Mouse (Mus musculus) gastrocnemius, adult 18-20 months (tissue): ENCODE data around the gene Pax1. TPM values are rescaled to one million over a fixed set of nuclear protein-coding genes. Genes with fewer than 3 reads are reported as not detected.

Source experiments
- DNase-seq: peaks from one replicate; pipeline ENCODE4 v3.0.0; 2021; ENCODE audit warnings: low spot score
- long read RNA-seq, 2 experiments: library from polyadenylated mRNA; stranded (forward); transcript quantifications; one replicate each; pipeline ENCODE4 v2.0.0; 2021
- total RNA-seq, 2 experiments: library from RNA; stranded (reverse); gene quantifications; 2 replicates each; pipeline ENCODE4 v1.2.3; 2021

The Pax1 gene
- not detected for total RNA-seq
- long read RNA-seq, experiment 1 = 0 reads
- long read RNA-seq, experiment 2 = 0 reads

- no peak for DNase-seq
Observed at GRCm38 (mm10) chr2:147361581-147361980, at the start of gene Pax1. Gene Pax1 (plus strand): TSS chr2:147361925.

GRCm38 (mm10) chr2:147321036-147321435, 40.7 kb upstream of the Pax1 start:
- DNase-seq = no peak

GRCm38 (mm10) chr2:147325178-147325577, 36.5 kb upstream of the Pax1 start:
- DNase-seq = no peak

- DNase-seq = no peak
Observed at GRCm38 (mm10) chr2:147332731-147333130, 29.0 kb upstream of the Pax1 start.

GRCm38 (mm10) chr2:147338729-147339128, 23.0 kb upstream of the Pax1 start:
- no peak for DNase-seq

- DNase-seq = no peak
Observed at GRCm38 (mm10) chr2:147339796-147340195, 21.9 kb upstream of the Pax1 start.

- no peak for DNase-seq
Observed at GRCm38 (mm10) chr2:147342198-147342597, 19.5 kb upstream of the Pax1 start.

- no peak for DNase-seq
Observed at GRCm38 (mm10) chr2:147359716-147360115, 2.0 kb upstream of the Pax1 start.

- no peak for DNase-seq
Observed at GRCm38 (mm10) chr2:147360401-147360800, 1.3 kb upstream of the Pax1 start.

GRCm38 (mm10) chr2:147360856-147361255, 869 bp upstream of the Pax1 start:
- no peak for DNase-seq

GRCm38 (mm10) chr2:147362316-147362715, 591 bp downstream of the Pax1 start:
- no peak for DNase-seq

GRCm38 (mm10) chr2:147363401-147364130, 1.8 kb downstream of the Pax1 start:
- DNase-seq = no peak

GRCm38 (mm10) chr2:147364198-147364597, 2.5 kb downstream of the Pax1 start:
- DNase-seq = no peak

- DNase-seq = no peak
Observed at GRCm38 (mm10) chr2:147364982-147365907, 3.5 kb downstream of the Pax1 start.

GRCm38 (mm10) chr2:147365908-147366630, 4.3 kb downstream of the Pax1 start:
- DNase-seq = no peak

- no peak for DNase-seq
Observed at GRCm38 (mm10) chr2:147367246-147367820, 5.6 kb downstream of the Pax1 start.

- no peak for DNase-seq
Observed at GRCm38 (mm10) chr2:147367911-147368591, 6.3 kb downstream of the Pax1 start.

- DNase-seq = no peak
Observed at GRCm38 (mm10) chr2:147369561-147369960, 7.8 kb downstream of the Pax1 start.

- DNase-seq = no peak
Observed at GRCm38 (mm10) chr2:147370091-147370490, 8.4 kb downstream of the Pax1 start.

- DNase-seq = no peak
Observed at GRCm38 (mm10) chr2:147371289-147371688, 9.6 kb downstream of the Pax1 start.

GRCm38 (mm10) chr2:147371840-147372239, 10.1 kb downstream of the Pax1 start:
- no peak for DNase-seq
